Comparison of ENCODE assay signal across 8 mouse cellular contexts in genomic region chr8:90908580-90909471, GRCm38 (mm10).
DNase-seq lines count a peak whose midpoint lies in the region; ATAC-seq and TF ChIP-seq lines count a peak whose summit lies in the region.

No protein-coding gene starts in this region.

- under 1% methylated on average over 85 of the region's 89 CpGs for WGBS in cerebellum, adult 2 months
- under 1% methylated on average over 72 of the region's 89 CpGs for WGBS in forebrain, postnatal 0 days
- WGBS in lung, postnatal 0 days: under 1% methylated on average over 53 of the region's 89 CpGs

- peaks cover 3% of the 10 kb centered on the region in 2 experiments; a peak in 2 of 4 replicates for H3K4me1 ChIP-seq in MEL (ENCODE audit: control insufficient read depth in 1 of 2, insufficient read depth in 2 of 2, low read length in 2 of 2)
- H3K4me1 ChIP-seq in cerebellum, adult 2 months (ENCODE audit: control insufficient read depth, insufficient read depth, low read length): no peaks in the 10 kb centered on the region
- H3K4me1 ChIP-seq in forebrain, postnatal 0 days (ENCODE audit: insufficient read depth): no peaks in the 10 kb centered on the region
- no peaks in the 10 kb centered on the region for H3K4me1 ChIP-seq in lung, postnatal 0 days (ENCODE audit: insufficient read depth, low read depth, low read length)

- peak overlapping the region; percentile 65 to 98 for H3K4me3 ChIP-seq in MEL (ENCODE audit: control insufficient read depth in 1 of 2, insufficient read depth in 1 of 2, low read depth in 2 of 2, low read length in 2 of 2)
- peak overlapping the region; percentile 74 for H3K4me3 ChIP-seq in cerebellum, adult 2 months (replicated peaks; ENCODE audit: insufficient read depth, low read depth, low read length)
- H3K4me3 ChIP-seq in forebrain, postnatal 0 days (ENCODE audit: low read depth, low read length): peak overlapping the region; percentile 73
- H3K4me3 ChIP-seq in lung, postnatal 0 days (ENCODE audit: low read depth, low read length): peak overlapping the region; percentile 81

- no peak; a peak in 1 of 4 replicates for TF ChIP-seq POLR2A in MEL (IDR thresholded peaks at IDR 0.05; ENCODE audit: control insufficient read depth in 1 of 2, insufficient read depth in 1 of 2, low read depth in 1 of 2, low read length in 2 of 2, poor library complexity in 1 of 2)
- TF ChIP-seq POLR2A in cerebellum, adult 2 months (IDR thresholded peaks at IDR 0.05; ENCODE audit: borderline replicate concordance, insufficient read depth, low read length): no peak

- H3K79me2 ChIP-seq in MEL (ENCODE audit: control insufficient read depth, insufficient read depth, low read length, poor library complexity): peaks cover 12% of the 10 kb centered on the region; the same call in 1 of the 2 replicates

- intact Hi-C loops in heart, postnatal 36 days (cut with DNase I): loop anchor here (1.0 to 5.0 kb wide), 4 partner anchors 28 to 108 kb away; partner anchors contain the start of gene Chd9

- no peak for TF ChIP-seq EP300 in MEL (IDR thresholded peaks at IDR 0.05; ENCODE audit: low read depth in 1 of 2, low read length in 2 of 2)
- no peak for TF ChIP-seq EP300 in lung, postnatal 0 days (IDR thresholded peaks at IDR 0.05)

- no peaks in the 10 kb centered on the region for H3K9me3 ChIP-seq in MEL (replicated peaks; ENCODE audit: insufficient read depth, low read length)
- H3K9me3 ChIP-seq in forebrain, postnatal 0 days (ENCODE audit: low read length): no peaks in the 10 kb centered on the region
- no peaks in the 10 kb centered on the region for H3K9me3 ChIP-seq in lung, postnatal 0 days (ENCODE audit: low read length)

- H3K27ac ChIP-seq in MEL (ENCODE audit: control insufficient read depth, low read depth, low read length): peak overlapping the region; percentile 41
- H3K27ac ChIP-seq in cerebellum, adult 2 months (ENCODE audit: insufficient read depth, low read length): no peak overlapping the region
- 0 out of 2 replicates have a peak overlapping the region, but pooled peaks have one; percentile 35 for H3K27ac ChIP-seq in forebrain, postnatal 0 days (ENCODE audit: low read depth, low read length)
- H3K27ac ChIP-seq in lung, postnatal 0 days (ENCODE audit: low read length): peak overlapping the region; percentile 90

- TF ChIP-seq RAD21 in MEL (IDR thresholded peaks at IDR 0.05; ENCODE audit: low read depth, low read length): no peak

- peak overlapping the region; percentile 74 for H3K9ac ChIP-seq in MEL (ENCODE audit: control insufficient read depth, low read depth, low read length, poor library complexity, severe bottlenecking)
- peak overlapping the region; percentile 78 for H3K9ac ChIP-seq in forebrain, postnatal 0 days
- H3K9ac ChIP-seq in lung, postnatal 0 days (replicated peaks; ENCODE audit: low read depth): peak overlapping the region; percentile 76

- peak; percentile 46 for ATAC-seq in forebrain, postnatal 0 days
- ATAC-seq in lung, postnatal 0 days: peak; percentile 7

- no peaks in the 10 kb centered on the region for H3K27me3 ChIP-seq in MEL (ENCODE audit: control insufficient read depth in 1 of 2, insufficient read depth in 2 of 2, low read length in 2 of 2)
- no peaks in the 10 kb centered on the region for H3K27me3 ChIP-seq in cerebellum, adult 2 months (ENCODE audit: control insufficient read depth, insufficient read depth, low read length)
- H3K27me3 ChIP-seq in forebrain, postnatal 0 days (ENCODE audit: insufficient read depth, low read length): no peaks in the 10 kb centered on the region
- no peaks in the 10 kb centered on the region for H3K27me3 ChIP-seq in lung, postnatal 0 days (replicated peaks; ENCODE audit: insufficient read depth, low read length)

- DNase-seq in MEL (ENCODE audit: low read depth, low spot score): peak; percentile 72
- peak; percentile 55 to 64 for DNase-seq in cerebellum, adult 2 months
- DNase-seq in forebrain, postnatal 0 days: peak; percentile 26
- peak; percentile 60 to 72 for DNase-seq in heart, postnatal 36 days
- peak; percentile 17 for DNase-seq in layer of hippocampus, adult 9-11 months
- DNase-seq in lung, postnatal 0 days (ENCODE audit: low spot score): peak; percentile 69
- DNase-seq in ovary, postnatal 10 days (ENCODE audit: low spot score): peak; percentile 35
- DNase-seq in thymus, postnatal 10 days (ENCODE audit: low spot score in 2 of 2): peak; percentile 57 to 60

- 0 out of 6 replicates have a peak, but pooled peaks of 1 of the 3 experiments have one; percentile 0 for TF ChIP-seq CTCF in MEL (IDR thresholded peaks at IDR 0.05 in 2 of 3, conservative IDR thresholded peaks at IDR 0.05 in 1 of 3; ENCODE audit: control insufficient read depth in 1 of 3, insufficient read depth in 1 of 3, low read depth in 2 of 3, low read length in 3 of 3, poor library complexity in 1 of 3, severe bottlenecking in 1 of 3)
- TF ChIP-seq CTCF in cerebellum, adult 2 months (IDR thresholded peaks at IDR 0.05; ENCODE audit: borderline replicate concordance, insufficient read depth, low read depth, low read length): no peak
- TF ChIP-seq CTCF in forebrain, postnatal 0 days (IDR thresholded peaks at IDR 0.05; ENCODE audit: low read depth): peak; percentile 36
- peak; percentile 40 for TF ChIP-seq CTCF in lung, postnatal 0 days (IDR thresholded peaks at IDR 0.05)

- peaks cover 0 to 4% of the 10 kb centered on the region in 2 experiments; a peak in 2 of 4 replicates for H3K36me3 ChIP-seq in MEL (ENCODE audit: control insufficient read depth in 1 of 2, insufficient read depth in 2 of 2, low read length in 2 of 2)
- H3K36me3 ChIP-seq in forebrain, postnatal 0 days (ENCODE audit: insufficient read depth): no peaks in the 10 kb centered on the region
- no peaks in the 10 kb centered on the region for H3K36me3 ChIP-seq in lung, postnatal 0 days (ENCODE audit: insufficient read depth, low read length)

- peak overlapping the region; percentile 98 for H3K4me2 ChIP-seq in forebrain, postnatal 0 days (ENCODE audit: low read depth)
- peak overlapping the region; percentile 99 for H3K4me2 ChIP-seq in lung, postnatal 0 days (replicated peaks; ENCODE audit: low read depth, low read length)

TF ChIP-seq in MEL, 35 proteins besides CTCF, POLR2A, EP300 and RAD21:
- TF ChIP-seq MAZ (IDR thresholded peaks at IDR 0.05; ENCODE audit: low read depth, low read length): peak; percentile 33
- TF ChIP-seq POLR2AphosphoS2 (IDR thresholded peaks at IDR 0.05; ENCODE audit: low read length): 0 out of 2 replicates have a peak, but pooled peaks have one; percentile 2
- TF ChIP-seq BHLHE40 (IDR thresholded peaks at IDR 0.05; ENCODE audit: borderline replicate concordance, low read depth, low read length): peak; percentile 71; the same call in 1 of the 2 replicates
- TF ChIP-seq CHD1 (IDR thresholded peaks at IDR 0.05; ENCODE audit: low read depth, low read length): 0 out of 2 replicates have a peak, but pooled peaks have one; percentile 38
- no peak for TF ChIP-seq KAT2A (conservative IDR thresholded peaks at IDR 0.05; ENCODE audit: low read depth, low read length)
- TF ChIP-seq JUND (IDR thresholded peaks at IDR 0.05; ENCODE audit: low read depth, low read length): no peak

Comparison
In these comparisons a context has a peak if more than half of its experiments do, and no peak if none do; other contexts are left out.
1. DNase-seq: peak in every context shown above with its lines; median percentile 72 in MEL; 69 in lung, postnatal 0 days; 66 in heart, postnatal 36 days; 60 in cerebellum, adult 2 months; 58 in thymus, postnatal 10 days; 35 in ovary, postnatal 10 days; 26 in forebrain, postnatal 0 days; 17 in layer of hippocampus, adult 9-11 months.